Mouse (Mus musculus): ENCODE data around the gene Gm6904.
"Not testable (repeated sequence)": the region's sequence is repeated elsewhere in the genome, so short reads cannot be mapped to it uniquely, and the experiment has no call there.

- TF ChIP-seq CTCF (IDR thresholded peaks at IDR 0.05; ENCODE audit: extremely low read depth, insufficient read length, insufficient replicate concordance, low read depth, low read length); POLR2A (IDR thresholded peaks at IDR 0.05; ENCODE audit: low read depth, low read length): not testable (repeated sequence)
Measured at GRCm38 (mm10) chr14:59274961-59275360, 14.9 kb upstream of the Gm6904 start.
